Mouse (Mus musculus) hindbrain, embryonic 16.5 days (tissue): Measurements from ENCODE around the gene Ddx20. TPM values are rescaled to one million over a fixed set of nuclear protein-coding genes. Genes with fewer than 3 reads are reported as not detected.
"Not testable (repeated sequence)": the region's sequence is repeated elsewhere in the genome, so short reads cannot be mapped to it uniquely, and the experiment has no call there.

ENCODE experiments used
- ATAC-seq: fragments of 200-750 bp; cut with Nextera tagmentation; 2 replicates; pipeline ENCODE4 v1.8.0; 2017; ENCODE audit warnings: moderate TSS enrichment, moderate library complexity
- H3K27ac ChIP-seq: fragments of 300-500 bp; sonication (generic); 2 replicates; pipeline ENCODE4 v1.5.1; 2014; ENCODE audit warnings: low read depth, mild to moderate bottlenecking, control low read depth, low read length, moderate library complexity
- H3K27me3 ChIP-seq: fragments of 300-500 bp; sonication (generic); replicated peaks from 2 replicates; pipeline ENCODE4 v1.6.1; 2014; ENCODE audit warnings: low read length; ENCODE audit not compliant: control insufficient read depth, insufficient read depth
- H3K36me3 ChIP-seq: fragments of 300-500 bp; sonication (generic); 2 replicates; pipeline ENCODE4 v1.6.1; 2014; ENCODE audit warnings: mild to moderate bottlenecking, low read length, moderate library complexity, mixed read lengths; ENCODE audit not compliant: control insufficient read depth, insufficient read depth
- H3K4me1 ChIP-seq: fragments of 300-500 bp; sonication (generic); 2 replicates; pipeline ENCODE4 v1.6.1; 2014; ENCODE audit warnings: low read depth, low read length; ENCODE audit not compliant: control insufficient read depth, insufficient read depth
- H3K4me2 ChIP-seq: fragments of 300-500 bp; sonication (generic); 2 replicates; pipeline ENCODE4 v1.6.1; 2014; ENCODE audit warnings: mild to moderate bottlenecking, low read length, control low read depth, moderate library complexity
- H3K4me3 ChIP-seq: fragments of 300-500 bp; sonication (generic); 2 replicates; pipeline ENCODE4 v1.5.1; 2014; ENCODE audit warnings: mild to moderate bottlenecking, low read length, control low read depth, moderate library complexity
- H3K9ac ChIP-seq: fragments of 300-500 bp; sonication (generic); 2 replicates; pipeline ENCODE4 v1.6.1; 2014; ENCODE audit warnings: low read depth, mild to moderate bottlenecking, control low read depth, low read length, moderate library complexity
- H3K9me3 ChIP-seq: fragments of 300-500 bp; sonication (generic); 2 replicates; pipeline ENCODE4 v1.6.1; 2014; ENCODE audit warnings: mild to moderate bottlenecking, low read length, moderate library complexity; ENCODE audit not compliant: control insufficient read depth
- WGBS: fragments of 180-500 bp; shearing (Covaris S2); extraction: QIAGEN DNeasy Blood & Tissue Kit; methylation state at CpG from one replicate; pipeline ENCODE4 v1.1.7; 2014; 5-methylcytosine and 5-hydroxymethylcytosine counted together
- polyA plus RNA-seq: library from polyadenylated mRNA; unstranded; fragments of >200 nt; fragmentation: Nextera tagmentation; extraction: Ambion mirVana; gene quantifications from 2 replicates; pipeline ENCODE4 v1.2.1, GENCODE M21; 2015

The Ddx20 gene
- polyA plus RNA-seq, 1 experiment from 2014 or later = 19.4 TPM

GRCm38 (mm10) chr3:105700786-105701185 lies 13.4 kb upstream of the Ddx20 start:
- WGBS = 48% methylated on average over 1 of the region's 1 CpGs
- not testable (repeated sequence) for H3K9me3 ChIP-seq, ATAC-seq, H3K4me3 ChIP-seq, H3K9ac ChIP-seq, H3K27me3 ChIP-seq, H3K36me3 ChIP-seq, H3K4me2 ChIP-seq, H3K27ac ChIP-seq
- H3K4me1 ChIP-seq = peaks cover 18% of the 10 kb centered on the region

- no peak overlapping the region for H3K4me3 ChIP-seq
- ATAC-seq = no peak
- 66% methylated on average over 3 of the region's 3 CpGs for WGBS
These were observed 12.0 kb upstream of the Ddx20 start for GRCm38 (mm10) chr3:105699241-105699933.

GRCm38 (mm10) chr3:105698311-105698710 lies 10.9 kb upstream of the Ddx20 start:
- no peaks in the 10 kb centered on the region for H3K9me3 ChIP-seq
- peaks cover 16% of the 10 kb centered on the region for H3K4me1 ChIP-seq
- H3K9ac ChIP-seq = no peak overlapping the region
- H3K27me3 ChIP-seq = no peaks in the 10 kb centered on the region; the same call in none of the 2 replicates
- H3K27ac ChIP-seq = no peak overlapping the region
- H3K4me3 ChIP-seq = no peak overlapping the region
- no peak overlapping the region for H3K4me2 ChIP-seq
- WGBS = 100% methylated on average over 1 of the region's 1 CpGs
- no peaks in the 10 kb centered on the region for H3K36me3 ChIP-seq
- no peak for ATAC-seq

More at GRCm38 (mm10) chr3:105699241-105699933, 12.0 kb upstream of the Ddx20 start:
- Histone ChIP-seq H3K27me3 (no peaks in the 10 kb centered on the region; the same call in 1 of the 2 replicates), H3K4me1 (peaks cover 16% of the 10 kb centered on the region), H3K27ac (no peak overlapping the region), H3K4me2 (no peak overlapping the region), H3K36me3 (no peaks in the 10 kb centered on the region), H3K9me3 (no peaks in the 10 kb centered on the region), H3K9ac (no peak overlapping the region)

GRCm38 (mm10) chr3:105697148-105697441 lies 9.7 kb upstream of the Ddx20 start:
- Histone ChIP-seq H3K4me1 (peaks cover 16% of the 10 kb centered on the region), H3K27me3 (no peaks in the 10 kb centered on the region; the same call in 1 of the 2 replicates), H3K4me3 (no peak overlapping the region), H3K4me2 (no peak overlapping the region), H3K36me3 (no peaks in the 10 kb centered on the region), H3K27ac (no peak overlapping the region), H3K9ac (no peak overlapping the region), H3K9me3 (no peaks in the 10 kb centered on the region)
- WGBS = 66% methylated on average over 5 of the region's 5 CpGs
- ATAC-seq = peak; percentile 56

- peak overlapping the region; percentile 14 for H3K4me2 ChIP-seq
- peak overlapping the region; percentile 10; the same call in 1 of the 2 replicates for H3K27ac ChIP-seq
- no peak overlapping the region for H3K4me3 ChIP-seq
- ATAC-seq = peak; percentile 52
- no peaks in the 10 kb centered on the region for H3K36me3 ChIP-seq
- peaks cover 16% of the 10 kb centered on the region for H3K4me1 ChIP-seq
- H3K27me3 ChIP-seq = no peaks in the 10 kb centered on the region; the same call in 1 of the 2 replicates
- H3K9ac ChIP-seq = no peak overlapping the region
- 59% methylated on average over 17 of the region's 17 CpGs for WGBS
- H3K9me3 ChIP-seq = no peaks in the 10 kb centered on the region
These were observed 9.2 kb upstream of the Ddx20 start for GRCm38 (mm10) chr3:105696387-105697147.

GRCm38 (mm10) chr3:105695476-105696386 lies 8.4 kb upstream of the Ddx20 start:
- Histone ChIP-seq H3K4me1 (peaks cover 16% of the 10 kb centered on the region), H3K9ac (peak overlapping the region; percentile 39), H3K4me3 (no peak overlapping the region), H3K36me3 (no peaks in the 10 kb centered on the region), H3K27me3 (no peaks in the 10 kb centered on the region; the same call in 1 of the 2 replicates), H3K9me3 (no peaks in the 10 kb centered on the region), H3K4me2 (peak overlapping the region; percentile 40), H3K27ac (peak overlapping the region; percentile 67)
- peak; percentile 50 for ATAC-seq
- 27% methylated on average over 20 of the region's 20 CpGs for WGBS

GRCm38 (mm10) chr3:105693327-105694080 lies 6.1 kb upstream of the Ddx20 start:
- Histone ChIP-seq H3K36me3 (no peaks in the 10 kb centered on the region), H3K4me3 (no peak overlapping the region), H3K4me1 (peaks cover 16% of the 10 kb centered on the region), H3K27ac (no peak overlapping the region), H3K9me3 (no peaks in the 10 kb centered on the region), H3K9ac (no peak overlapping the region), H3K27me3 (no peaks in the 10 kb centered on the region; the same call in 1 of the 2 replicates), H3K4me2 (no peak overlapping the region)
- ATAC-seq = no peak
- WGBS = 77% methylated on average over 14 of the region's 14 CpGs

- peaks cover 7% of the 10 kb centered on the region for H3K4me1 ChIP-seq
- H3K36me3 ChIP-seq = no peaks in the 10 kb centered on the region
- no peaks in the 10 kb centered on the region for H3K9me3 ChIP-seq
- no peaks in the 10 kb centered on the region; the same call in 1 of the 2 replicates for H3K27me3 ChIP-seq
- H3K9ac ChIP-seq = no peak overlapping the region
- no peak overlapping the region for H3K4me3 ChIP-seq
- H3K4me2 ChIP-seq = no peak overlapping the region
- no peak for ATAC-seq
- 96% methylated on average over 2 of the region's 2 CpGs for WGBS
- H3K27ac ChIP-seq = no peak overlapping the region
These were observed 1.2 kb upstream of the Ddx20 start for GRCm38 (mm10) chr3:105688536-105688935.
